Mouse (Mus musculus) MEL (cell line): ENCODE measurements around the gene Gemin7. TPM values are rescaled to one million over a fixed set of nuclear protein-coding genes. Genes with fewer than 3 reads are reported as not detected.

ENCODE experiments used
- DNase-seq: peaks from one replicate; pipeline ENCODE4 v3.0.0; 2011; ENCODE audit warnings: low read depth, low spot score
- H3K27ac ChIP-seq: 2 replicates; pipeline ENCODE4 v1.5.1; 2012; ENCODE audit warnings: low read depth, mild to moderate bottlenecking, control low read depth, low read length, moderate library complexity; ENCODE audit not compliant: control insufficient read depth
- H3K27me3 ChIP-seq, 2 experiments: fragments of 150-350 bp in 1 of 2; sonication (generic) in 1 of 2; 2 replicates each; pipeline ENCODE4 v1.6.1; 2012; ENCODE audit warnings: low read length in 2 of 2, mild to moderate bottlenecking in 2 of 2, improper control_type of control experiment in 1 of 2, moderate library complexity in 1 of 2; ENCODE audit not compliant: insufficient read depth in 2 of 2, control insufficient read depth in 1 of 2
- H3K36me3 ChIP-seq, 2 experiments: 2 replicates each; pipeline ENCODE4 v1.6.1; 2012 to 2014; ENCODE audit warnings: low read length in 2 of 2, improper control_type of control experiment in 1 of 2, inconsistent platforms in 1 of 2, mild to moderate bottlenecking in 1 of 2; ENCODE audit not compliant: insufficient read depth in 2 of 2, control insufficient read depth in 1 of 2
- H3K4me1 ChIP-seq, 2 experiments: fragments of 150-350 bp in 1 of 2; sonication (generic) in 1 of 2; 2 replicates each; pipeline ENCODE4 v1.6.1; 2012; ENCODE audit warnings: low read length in 2 of 2, improper control_type of control experiment in 1 of 2, mild to moderate bottlenecking in 1 of 2; ENCODE audit not compliant: insufficient read depth in 2 of 2, control insufficient read depth in 1 of 2
- H3K4me3 ChIP-seq, 2 experiments: fragments of 150-350 bp in 1 of 2; sonication (generic) in 1 of 2; 2 replicates each; pipeline ENCODE4 v1.5.1; 2012; ENCODE audit warnings: low read depth in 2 of 2, low read length in 2 of 2, mild to moderate bottlenecking in 2 of 2, moderate library complexity in 2 of 2, control low read depth in 1 of 2, improper control_type of control experiment in 1 of 2; ENCODE audit not compliant: control insufficient read depth in 1 of 2, insufficient read depth in 1 of 2
- H3K79me2 ChIP-seq: 2 replicates; pipeline ENCODE4 v1.6.1; 2012; ENCODE audit warnings: mild to moderate bottlenecking, low read length, moderate library complexity; ENCODE audit not compliant: control insufficient read depth, poor library complexity, insufficient read depth
- H3K9ac ChIP-seq: 2 replicates; pipeline ENCODE4 v1.6.1; 2012; ENCODE audit warnings: low read depth, mild to moderate bottlenecking, control low read depth, low read length, moderate library complexity; ENCODE audit not compliant: control insufficient read depth, poor library complexity, severe bottlenecking
- H3K9me3 ChIP-seq: fragments of 150-350 bp; sonication (generic); replicated peaks from 2 replicates; pipeline ENCODE4 v1.6.1; 2012; ENCODE audit warnings: mild to moderate bottlenecking, low read length, improper control_type of control experiment, moderate library complexity; ENCODE audit not compliant: insufficient read depth
- BHLHE40 ChIP-seq: IDR thresholded peaks from 2 replicates; pipeline ENCODE4 v1.6.1; 2012; ENCODE audit warnings: low read depth, mild to moderate bottlenecking, inconsistent platforms, low read length, improper control_type of control experiment, borderline replicate concordance
- CHD1 ChIP-seq: IDR thresholded peaks from 2 replicates; pipeline ENCODE4 v1.6.1; 2012; ENCODE audit warnings: low read depth, mild to moderate bottlenecking, inconsistent platforms, low read length, improper control_type of control experiment
- CHD2 ChIP-seq: IDR thresholded peaks from 2 replicates; pipeline ENCODE4 v1.6.1; 2011; ENCODE audit warnings: low read length, improper control_type of control experiment
- CTCF ChIP-seq, 3 experiments: IDR thresholded peaks in 2 of 3; conservative IDR thresholded peaks in 1 of 3; 2 replicates each; pipeline ENCODE4 v1.5.1; 2011 to 2012; ENCODE audit warnings: low read length in 3 of 3, low read depth in 2 of 3, mild to moderate bottlenecking in 2 of 3, improper control_type of control experiment in 1 of 3, inconsistent platforms in 1 of 3, mixed read lengths in 1 of 3, moderate library complexity in 1 of 3; ENCODE audit not compliant: control insufficient read depth in 1 of 3, insufficient read depth in 1 of 3, poor library complexity in 1 of 3, severe bottlenecking in 1 of 3
- E2F4 ChIP-seq: IDR thresholded peaks from 2 replicates; pipeline ENCODE4 v1.6.1; 2011; ENCODE audit warnings: low read depth, low read length, improper control_type of control experiment, borderline replicate concordance
- ELF1 ChIP-seq: IDR thresholded peaks from 2 replicates; pipeline ENCODE4 v1.6.1; 2014; ENCODE audit warnings: low read depth, mild to moderate bottlenecking, inconsistent platforms, low read length, improper control_type of control experiment, moderate library complexity
- ETS1 ChIP-seq: IDR thresholded peaks from 2 replicates; pipeline ENCODE4 v1.6.1; 2012; ENCODE audit warnings: low read depth, mild to moderate bottlenecking, inconsistent platforms, low read length, improper control_type of control experiment, moderate library complexity
- GABPA ChIP-seq: IDR thresholded peaks from 2 replicates; pipeline ENCODE4 v1.6.1; 2012; ENCODE audit warnings: low read depth, mild to moderate bottlenecking, inconsistent platforms, low read length, improper control_type of control experiment, moderate library complexity
- GATA1 ChIP-seq: IDR thresholded peaks from 2 replicates; pipeline ENCODE4 v1.6.1; 2011; ENCODE audit warnings: low read depth, low read length, improper control_type of control experiment
- HCFC1 ChIP-seq: IDR thresholded peaks from 2 replicates; pipeline ENCODE4 v1.6.1; 2012; ENCODE audit warnings: low read depth, mild to moderate bottlenecking, inconsistent platforms, low read length, improper control_type of control experiment, moderate library complexity
- JUND ChIP-seq: IDR thresholded peaks from 2 replicates; pipeline ENCODE4 v1.6.1; 2011; ENCODE audit warnings: low read depth, mild to moderate bottlenecking, improper control_type of control experiment, low read length
- KAT2A ChIP-seq: conservative IDR thresholded peaks from 2 replicates; pipeline ENCODE4 v1.6.1; 2012; ENCODE audit warnings: low read depth, low read length, improper control_type of control experiment, inconsistent platforms
- MAFK ChIP-seq: IDR thresholded peaks from 2 replicates; pipeline ENCODE4 v1.6.1; 2011; ENCODE audit warnings: low read depth, mild to moderate bottlenecking, low read length, improper control_type of control experiment, borderline replicate concordance
- MAX ChIP-seq: IDR thresholded peaks from 2 replicates; pipeline ENCODE4 v1.6.1; 2011; ENCODE audit warnings: low read length, improper control_type of control experiment
- MAZ ChIP-seq: IDR thresholded peaks from 2 replicates; pipeline ENCODE4 v1.6.1; 2012; ENCODE audit warnings: low read depth, mild to moderate bottlenecking, inconsistent platforms, low read length, improper control_type of control experiment
- MEF2A ChIP-seq: IDR thresholded peaks from 2 replicates; pipeline ENCODE4 v1.6.1; 2014; ENCODE audit warnings: low read depth, mild to moderate bottlenecking, inconsistent platforms, low read length, improper control_type of control experiment; ENCODE audit not compliant: poor library complexity, insufficient replicate concordance, severe bottlenecking; ENCODE audit errors: extremely low read depth
- MXI1 ChIP-seq: IDR thresholded peaks from 2 replicates; pipeline ENCODE4 v1.6.1; 2011; ENCODE audit warnings: mild to moderate bottlenecking, low read depth, low read length, improper control_type of control experiment
- MYB ChIP-seq: IDR thresholded peaks from 2 replicates; pipeline ENCODE4 v1.6.1; 2011; ENCODE audit warnings: mild to moderate bottlenecking, low read depth, low read length, improper control_type of control experiment
- MYC ChIP-seq: IDR thresholded peaks from 2 replicates; pipeline ENCODE4 v1.6.1; 2011; ENCODE audit warnings: low read depth, mild to moderate bottlenecking, low read length, improper control_type of control experiment, moderate library complexity
- NELFE ChIP-seq: IDR thresholded peaks from 2 replicates; pipeline ENCODE4 v1.6.1; 2011; ENCODE audit warnings: low read depth, low read length, improper control_type of control experiment
- NRF1 ChIP-seq: IDR thresholded peaks from 2 replicates; pipeline ENCODE4 v1.6.1; 2014; ENCODE audit warnings: low read depth, mild to moderate bottlenecking, inconsistent platforms, low read length, improper control_type of control experiment, moderate library complexity; ENCODE audit not compliant: poor library complexity, insufficient read depth, severe bottlenecking
- POLR2A ChIP-seq, 2 experiments: IDR thresholded peaks; 2 replicates each; pipeline ENCODE4 v1.6.1; 2011 to 2012; ENCODE audit warnings: low read length in 2 of 2, mild to moderate bottlenecking in 2 of 2, control low read depth in 1 of 2, improper control_type of control experiment in 1 of 2, low read depth in 1 of 2, moderate library complexity in 1 of 2; ENCODE audit not compliant: control insufficient read depth in 1 of 2, insufficient read depth in 1 of 2, poor library complexity in 1 of 2
- POLR2AphosphoS2 ChIP-seq: IDR thresholded peaks from 2 replicates; pipeline ENCODE4 v1.6.1; 2011; ENCODE audit warnings: low read length, improper control_type of control experiment
- POLR2AphosphoS5 ChIP-seq: IDR thresholded peaks from 2 replicates; pipeline ENCODE4 v1.6.1; 2012; ENCODE audit warnings: low read depth, borderline replicate concordance, mild to moderate bottlenecking, inconsistent platforms, low read length, moderate library complexity, mixed read lengths
- RAD21 ChIP-seq: IDR thresholded peaks from 2 replicates; pipeline ENCODE4 v1.6.1; 2011; ENCODE audit warnings: mild to moderate bottlenecking, low read depth, low read length, improper control_type of control experiment
- RCOR1 ChIP-seq: IDR thresholded peaks from 2 replicates; pipeline ENCODE4 v1.6.1; 2012; ENCODE audit warnings: low read depth, mild to moderate bottlenecking, inconsistent platforms, low read length, improper control_type of control experiment
- SIN3A ChIP-seq: IDR thresholded peaks from 2 replicates; pipeline ENCODE4 v1.6.1; 2012; ENCODE audit warnings: low read length, improper control_type of control experiment, inconsistent platforms
- SMC3 ChIP-seq: IDR thresholded peaks from 2 replicates; pipeline ENCODE4 v1.6.1; 2011; ENCODE audit warnings: low read depth, low read length, improper control_type of control experiment
- TAL1 ChIP-seq: IDR thresholded peaks from 2 replicates; pipeline ENCODE4 v1.6.1; 2012; ENCODE audit warnings: mild to moderate bottlenecking, inconsistent platforms, low read length, moderate library complexity, mixed read lengths
- TBP ChIP-seq: IDR thresholded peaks from 2 replicates; pipeline ENCODE4 v1.8.0; 2011; ENCODE audit warnings: low read depth, low read length, improper control_type of control experiment
- TCF12 ChIP-seq: IDR thresholded peaks from 2 replicates; pipeline ENCODE4 v1.6.1; 2014; ENCODE audit warnings: low read depth, mild to moderate bottlenecking, inconsistent platforms, low read length, improper control_type of control experiment, moderate library complexity
- UBTF ChIP-seq: IDR thresholded peaks from 2 replicates; pipeline ENCODE4 v1.6.1; 2012; ENCODE audit warnings: low read depth, mild to moderate bottlenecking, inconsistent platforms, low read length, improper control_type of control experiment, moderate library complexity, borderline replicate concordance; ENCODE audit not compliant: insufficient read depth
- USF1 ChIP-seq: IDR thresholded peaks from 2 replicates; pipeline ENCODE4 v1.6.1; 2014; ENCODE audit warnings: low read depth, mild to moderate bottlenecking, inconsistent platforms, low read length, improper control_type of control experiment, moderate library complexity
- USF2 ChIP-seq, 2 experiments: IDR thresholded peaks; 2 replicates each; pipeline ENCODE4 v1.6.1; 2011 to 2012; ENCODE audit warnings: improper control_type of control experiment in 2 of 2, low read length in 2 of 2, borderline replicate concordance in 1 of 2, inconsistent platforms in 1 of 2, low read depth in 1 of 2, mild to moderate bottlenecking in 1 of 2; ENCODE audit not compliant: insufficient read depth in 1 of 2
- ZC3H11A ChIP-seq: IDR thresholded peaks from 2 replicates; pipeline ENCODE4 v1.6.1; 2012; ENCODE audit warnings: low read depth, mild to moderate bottlenecking, inconsistent platforms, low read length, improper control_type of control experiment
- ZKSCAN1 ChIP-seq: IDR thresholded peaks from 2 replicates; pipeline ENCODE4 v1.6.1; 2012; ENCODE audit warnings: low read depth, mild to moderate bottlenecking, inconsistent platforms, low read length, improper control_type of control experiment, moderate library complexity
- ZMIZ1 ChIP-seq: IDR thresholded peaks from 2 replicates; pipeline ENCODE4 v1.6.1; 2012; ENCODE audit warnings: low read depth, mild to moderate bottlenecking, inconsistent platforms, low read length, improper control_type of control experiment, moderate library complexity
- ZNF384 ChIP-seq: IDR thresholded peaks from 2 replicates; pipeline ENCODE4 v1.6.1; 2012; ENCODE audit warnings: low read depth, mild to moderate bottlenecking, inconsistent platforms, low read length, improper control_type of control experiment
- polyA plus RNA-seq, 2 experiments: library from polyadenylated mRNA; stranded (reverse) in 1 of 2; unstranded in 1 of 2; fragments of >175 nt in 1 of 2; fragments of >200 nt in 1 of 2; gene quantifications; 2 replicates each; pipeline versions ENCODE4 v1.2.1 to v1.2.4; 2012; ENCODE audit warnings: low replicate concordance in 2 of 2, low read depth in 1 of 2; ENCODE audit not compliant: insufficient read length in 2 of 2, insufficient read depth in 1 of 2, missing spikeins in 1 of 2
- total RNA-seq: library from RNA; depleted of rRNA; stranded (reverse); fragments of 300-350 nt; gene quantifications from 2 replicates; pipeline ENCODE4 v1.2.3, GENCODE M21; 2012

The Gemin7 gene
- total and polyA plus RNA-seq, 3 experiments, result 58.0 to 78.7 TPM; not detected in 1

- Histone ChIP-seq H3K27ac (no peak overlapping the region; the same call in 1 of the 2 replicates), H3K36me3 (peaks cover 3% of the 10 kb centered on the region in 2 experiments; a peak in 3 of 4 replicates), H3K4me1 (peaks cover 0 to 8% of the 10 kb centered on the region in 2 experiments; a peak in 2 of 4 replicates), H3K4me3 (no peak overlapping the region), H3K9me3 (no peaks in the 10 kb centered on the region), H3K27me3 (no peaks in the 10 kb centered on the region), H3K9ac (no peak overlapping the region), H3K79me2 (no peaks in the 10 kb centered on the region)
- DNase-seq, result peak; percentile 84
- TF ChIP-seq MAFK (no peak), SIN3A (0 out of 2 replicates have a peak, but pooled peaks have one; percentile 20), POLR2AphosphoS5 (no peak), POLR2AphosphoS2 (no peak), ETS1 (no peak), RCOR1 (no peak), MAZ (no peak), MYC (0 out of 2 replicates have a peak, but pooled peaks have one; percentile 19), CHD2 (no peak), USF1 (0 out of 2 replicates have a peak, but pooled peaks have one; percentile 19), MXI1 (0 out of 2 replicates have a peak, but pooled peaks have one; percentile 19), ZC3H11A (peak; percentile 46), TBP (no peak), CHD1 (no peak), NRF1 (no peak), JUND (no peak), ELF1 (no peak), CTCF (IDR thresholded peaks at IDR 0.05 in 2 of 3, conservative IDR thresholded peaks at IDR 0.05 in 1 of 3; ENCODE audit: control insufficient read depth in 1 of 3, insufficient read depth in 1 of 3, low read depth in 2 of 3, low read length in 3 of 3, poor library complexity in 1 of 3, severe bottlenecking in 1 of 3) (peak; percentile 70 to 94 (median 85)), TCF12 (no peak), RAD21 (peak; percentile 57), E2F4 (no peak), SMC3 (peak; percentile 84), ZKSCAN1 (no peak), GATA1 (no peak), GABPA (no peak), MYB (no peak), HCFC1 (no peak), ZMIZ1 (no peak), ZNF384 (no peak), NELFE (no peak), MEF2A (0 out of 2 replicates have a peak, but pooled peaks have one; percentile 9), BHLHE40 (0 out of 2 replicates have a peak, but pooled peaks have one; percentile 13), KAT2A (no peak), MAX (peak; percentile 51; the same call in 1 of the 2 replicates), UBTF (no peak), POLR2A (IDR thresholded peaks at IDR 0.05; ENCODE audit: control insufficient read depth in 1 of 2, insufficient read depth in 1 of 2, low read depth in 1 of 2, low read length in 2 of 2, poor library complexity in 1 of 2) (no peak), TAL1 (no peak), USF2 (IDR thresholded peaks at IDR 0.05; ENCODE audit: borderline replicate concordance in 1 of 2, insufficient read depth in 1 of 2, low read depth in 1 of 2, low read length in 2 of 2) (no peak)
Observed at GRCm38 (mm10) chr7:19589207-19589606, 11.8 kb upstream of the Gemin7 start.
